Mouse (Mus musculus) kidney, embryonic 14.5 days (tissue): ENCODE measurements around the gene Slc4a2. TPM values are rescaled to one million over a fixed set of nuclear protein-coding genes. Genes with fewer than 3 reads are reported as not detected.

Experiments
- ATAC-seq: fragments of 200-750 bp; cut with Nextera tagmentation; 2 replicates; pipeline ENCODE4 v1.8.0; 2017; ENCODE audit warnings: moderate number of reproducible peaks, mild to moderate bottlenecking, moderate TSS enrichment, moderate library complexity; ENCODE audit not compliant: low FRiP score, low TSS enrichment
- H3K27ac ChIP-seq: fragments of 300-500 bp; sonication (generic); 2 replicates; pipeline ENCODE4 v1.5.1; 2014; ENCODE audit warnings: low read depth, mild to moderate bottlenecking, low read length, moderate library complexity, mixed read lengths
- H3K27me3 ChIP-seq: fragments of 300-500 bp; sonication (generic); 2 replicates; pipeline ENCODE4 v1.6.1; 2014; ENCODE audit warnings: mild to moderate bottlenecking, low read length; ENCODE audit not compliant: control insufficient read depth, insufficient read depth
- H3K36me3 ChIP-seq: fragments of 300-500 bp; sonication (generic); 2 replicates; pipeline ENCODE4 v1.6.1; 2014; ENCODE audit warnings: low read length, mixed read lengths; ENCODE audit not compliant: control insufficient read depth, insufficient read depth
- H3K4me1 ChIP-seq: fragments of 300-500 bp; sonication (generic); 2 replicates; pipeline ENCODE4 v1.6.1; 2014; ENCODE audit warnings: low read length, mixed read lengths; ENCODE audit not compliant: control insufficient read depth, insufficient read depth
- H3K4me2 ChIP-seq: fragments of 300-500 bp; sonication (generic); replicated peaks from 2 replicates; pipeline ENCODE4 v1.6.1; 2014; ENCODE audit warnings: low read depth, mild to moderate bottlenecking, low read length
- H3K4me3 ChIP-seq: fragments of 300-500 bp; sonication (generic); 2 replicates; pipeline ENCODE4 v1.5.1; 2014; ENCODE audit warnings: mild to moderate bottlenecking, low read length
- H3K9ac ChIP-seq: fragments of 300-500 bp; sonication (generic); 2 replicates; pipeline ENCODE4 v1.6.1; 2014; ENCODE audit warnings: low read depth, mild to moderate bottlenecking, low read length, moderate library complexity
- H3K9me3 ChIP-seq: fragments of 300-500 bp; sonication (generic); 2 replicates; pipeline ENCODE4 v1.6.1; 2016; ENCODE audit warnings: low read length; ENCODE audit not compliant: control insufficient read depth
- WGBS: fragments of 180-500 bp; shearing (Covaris S2); extraction: QIAGEN DNeasy Blood & Tissue Kit; methylation state at CpG from one replicate; pipeline ENCODE4 v1.1.7; 2014; 5-methylcytosine and 5-hydroxymethylcytosine counted together
- polyA plus RNA-seq: library from polyadenylated mRNA; unstranded; fragments of >200 nt; fragmentation: Nextera tagmentation; extraction: Ambion mirVana; gene quantifications from 2 replicates; pipeline ENCODE4 v1.2.1, GENCODE M21; 2014

The Slc4a2 gene
- polyA plus RNA-seq, 1 experiment from 2014 or later, result 26.8 TPM

DNA sequence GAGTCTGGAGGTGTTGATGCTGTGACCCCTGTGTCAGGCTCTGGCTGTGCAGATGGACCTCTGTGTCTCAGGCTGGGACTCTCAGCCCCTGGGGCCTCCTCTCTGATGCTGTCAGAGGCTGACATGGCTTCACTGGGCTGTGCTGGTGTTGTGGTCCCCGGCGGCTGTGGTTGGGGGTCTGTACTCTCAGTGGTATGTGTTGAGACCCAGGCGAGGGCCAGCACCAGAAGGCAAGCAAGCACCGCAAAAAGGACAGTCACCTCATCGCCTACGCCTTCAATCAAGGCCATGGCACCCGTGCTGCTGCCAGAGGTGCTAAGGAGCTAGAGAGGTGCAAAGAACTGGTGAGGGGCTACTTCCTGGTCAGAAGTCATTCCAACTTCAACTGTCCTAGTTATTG is 23.0 kb downstream of the Slc4a2 start:
- no peaks in the 10 kb centered on the region for H3K9me3 ChIP-seq
- H3K4me3 ChIP-seq, result no peak overlapping the region
- peaks cover 20% of the 10 kb centered on the region for H3K4me1 ChIP-seq
- H3K4me2 ChIP-seq, result no peak overlapping the region; the same call in 1 of the 2 replicates
- no peaks in the 10 kb centered on the region for H3K27me3 ChIP-seq
- H3K9ac ChIP-seq, result no peak overlapping the region
- 91% methylated on average over 7 of the region's 7 CpGs for WGBS
- ATAC-seq, result no peak
- H3K27ac ChIP-seq, result no peak overlapping the region
- H3K36me3 ChIP-seq, result peaks cover 20% of the 10 kb centered on the region; the same call in 1 of the 2 replicates

DNA sequence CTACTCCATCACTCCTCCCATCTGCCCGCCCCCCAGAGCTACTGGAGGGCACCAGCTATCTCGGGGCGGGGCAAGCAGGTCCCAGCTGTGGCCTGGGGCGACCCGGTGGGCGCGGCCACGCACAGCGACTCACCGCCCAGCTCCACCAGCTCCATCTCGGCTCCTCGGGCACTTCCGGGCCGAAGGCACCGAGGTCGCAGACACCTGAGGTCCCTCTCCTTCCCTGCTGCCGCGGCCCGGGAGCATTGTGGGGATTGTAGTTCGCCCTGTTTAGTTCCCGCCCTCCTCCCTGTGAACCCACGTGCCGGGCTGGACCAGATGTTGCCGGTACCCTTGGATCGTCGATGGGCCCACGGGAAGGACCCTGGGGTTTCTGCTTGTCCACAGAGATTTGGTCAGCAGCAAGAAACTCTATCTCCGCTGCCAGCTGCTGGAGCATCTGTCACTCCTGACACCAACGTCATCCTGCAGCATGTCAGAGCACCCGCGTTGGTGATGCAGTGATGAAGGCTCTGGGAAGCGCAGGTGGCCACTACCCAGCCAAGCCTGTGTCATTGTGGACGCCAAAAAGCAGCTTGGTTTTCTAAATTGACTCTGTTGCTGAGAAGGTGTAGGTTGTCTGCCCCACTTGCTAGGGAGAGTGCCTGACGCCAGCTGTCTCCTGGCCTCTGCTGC is 24.1 kb downstream of the Slc4a2 start, which contains the start of gene Tmub1:
TSS of gene Tmub1 (minus strand) at position 231 of the 675 bp plus-strand sequence.
- H3K27ac ChIP-seq, result no peak within 1 kb of the TSS
- peaks cover 9% of the 10 kb centered on the region; the same call in 1 of the 2 replicates for H3K36me3 ChIP-seq
- WGBS, result 2% methylated on average over 34 of the region's 34 CpGs
- ATAC-seq, result peak; percentile 61
- peaks cover 20% of the 10 kb centered on the region for H3K4me1 ChIP-seq
- H3K9me3 ChIP-seq, result no peaks in the 10 kb centered on the region
- peak within 1 kb of the TSS; percentile 67 for H3K4me2 ChIP-seq
- H3K9ac ChIP-seq, result peak within 1 kb of the TSS; percentile 62
- peak within 1 kb of the TSS; percentile 66 for H3K4me3 ChIP-seq
- H3K27me3 ChIP-seq, result no peaks in the 10 kb centered on the region

DNA sequence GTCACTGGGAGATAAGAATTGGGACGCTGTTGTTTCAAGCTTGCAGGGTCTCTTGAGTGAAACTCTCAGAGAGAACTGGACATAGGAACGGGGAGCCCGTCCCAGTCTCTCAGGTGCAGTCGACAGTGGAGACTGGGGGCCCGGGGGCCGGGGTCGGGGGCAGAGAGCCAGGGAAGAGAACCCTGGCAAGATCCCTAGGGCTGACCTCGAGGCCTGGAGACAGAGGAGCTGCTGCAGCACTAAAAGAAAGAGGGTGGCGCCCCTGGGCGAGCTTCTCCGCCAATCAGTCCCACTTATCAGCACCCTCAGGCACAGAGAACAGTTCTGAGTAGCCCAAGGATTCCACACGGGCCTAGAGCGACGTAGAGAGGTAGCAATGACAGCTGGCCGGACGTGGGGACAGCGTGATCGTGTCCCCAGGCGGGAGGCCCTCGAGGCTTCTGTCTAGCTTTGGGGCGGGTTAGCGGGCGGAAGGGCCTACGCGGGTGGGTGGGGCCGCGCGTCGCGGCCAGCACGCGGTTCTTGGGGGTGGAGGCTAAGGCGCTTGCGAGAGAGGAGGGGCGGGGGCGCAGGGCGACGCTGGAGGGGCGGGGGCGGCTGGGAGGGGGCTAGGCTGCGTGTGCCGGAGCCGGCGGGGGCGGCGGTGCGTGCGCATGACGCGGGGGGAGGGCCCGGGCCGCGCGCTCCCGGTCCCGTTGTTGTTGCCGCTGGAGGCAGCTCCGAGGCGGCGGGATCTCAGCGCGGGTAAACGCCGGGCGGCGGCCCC is 27.8 kb downstream of the Slc4a2 start:
- no peaks in the 10 kb centered on the region for H3K9me3 ChIP-seq
- 4% methylated on average over 38 of the region's 66 CpGs for WGBS
- H3K9ac ChIP-seq, result peak overlapping the region; percentile 95
- peak overlapping the region; percentile 82 for H3K4me3 ChIP-seq
- no peaks in the 10 kb centered on the region for H3K27me3 ChIP-seq
- H3K4me1 ChIP-seq, result peaks cover 30% of the 10 kb centered on the region
- 0 out of 2 replicates have a peak, but pooled peaks cover 2% of the 10 kb centered on the region for H3K36me3 ChIP-seq
- peak overlapping the region; percentile 83 for H3K27ac ChIP-seq
- peak; percentile 79 for ATAC-seq
- H3K4me2 ChIP-seq, result peak overlapping the region; percentile 88

GRCm38 (mm10) chr5:24452030-24452690 is 28.5 kb downstream of the Slc4a2 start, which contains the start of gene Agap3:
Gene Agap3, plus strand, starts transcription at chr5:24452177.
- Histone ChIP-seq H3K9me3 (no peaks in the 10 kb centered on the region), H3K36me3 (peaks cover 2% of the 10 kb centered on the region; the same call in 1 of the 2 replicates), H3K27me3 (no peaks in the 10 kb centered on the region), H3K4me1 (peaks cover 30% of the 10 kb centered on the region), H3K4me3 (peak within 1 kb of the TSS; percentile 82), H3K27ac (peak within 1 kb of the TSS; percentile 83), H3K4me2 (peak within 1 kb of the TSS; percentile 88), H3K9ac (peak within 1 kb of the TSS; percentile 95)
- 0 out of 2 replicates have a peak, but pooled peaks have one; percentile 1 for ATAC-seq
- WGBS, result under 1% methylated on average over 73 of the region's 85 CpGs

DNA sequence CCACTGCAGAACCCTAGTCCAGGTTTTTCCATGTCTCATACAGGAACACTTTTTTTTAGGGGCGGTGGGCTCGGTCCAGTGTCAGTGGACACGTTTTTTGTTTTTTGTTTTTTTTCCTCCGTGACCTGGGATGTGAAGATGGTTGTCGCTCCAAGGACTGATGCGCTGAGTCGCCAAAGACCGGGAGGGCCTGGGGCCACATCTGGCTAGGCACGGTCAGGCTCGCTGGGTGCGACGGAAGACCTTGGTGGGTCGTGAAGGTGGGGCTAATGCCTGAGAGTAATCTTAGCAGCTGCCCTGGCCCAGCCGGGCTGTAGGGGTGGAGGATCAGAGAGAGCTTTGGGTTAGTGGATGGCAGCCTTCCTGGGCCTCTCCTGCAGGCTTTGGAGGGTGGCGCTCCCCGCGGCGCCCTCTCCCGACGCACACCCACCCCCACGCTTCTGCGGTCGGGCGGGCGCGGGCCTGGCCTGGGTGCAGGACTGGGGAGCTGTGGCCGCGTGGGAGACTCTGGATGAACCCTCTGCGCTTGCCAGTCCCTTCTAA is 29.1 kb downstream of the Slc4a2 start:
- Histone ChIP-seq H3K9ac (peak overlapping the region; percentile 95), H3K4me1 (peaks cover 30% of the 10 kb centered on the region), H3K4me2 (peak overlapping the region; percentile 88), H3K27ac (peak overlapping the region; percentile 83), H3K9me3 (no peaks in the 10 kb centered on the region), H3K4me3 (peak overlapping the region; percentile 82), H3K27me3 (no peaks in the 10 kb centered on the region), H3K36me3 (peaks cover 2% of the 10 kb centered on the region; the same call in 1 of the 2 replicates)
- under 1% methylated on average over 29 of the region's 29 CpGs for WGBS
- peak; percentile 16; the same call in 1 of the 2 replicates for ATAC-seq

DNA sequence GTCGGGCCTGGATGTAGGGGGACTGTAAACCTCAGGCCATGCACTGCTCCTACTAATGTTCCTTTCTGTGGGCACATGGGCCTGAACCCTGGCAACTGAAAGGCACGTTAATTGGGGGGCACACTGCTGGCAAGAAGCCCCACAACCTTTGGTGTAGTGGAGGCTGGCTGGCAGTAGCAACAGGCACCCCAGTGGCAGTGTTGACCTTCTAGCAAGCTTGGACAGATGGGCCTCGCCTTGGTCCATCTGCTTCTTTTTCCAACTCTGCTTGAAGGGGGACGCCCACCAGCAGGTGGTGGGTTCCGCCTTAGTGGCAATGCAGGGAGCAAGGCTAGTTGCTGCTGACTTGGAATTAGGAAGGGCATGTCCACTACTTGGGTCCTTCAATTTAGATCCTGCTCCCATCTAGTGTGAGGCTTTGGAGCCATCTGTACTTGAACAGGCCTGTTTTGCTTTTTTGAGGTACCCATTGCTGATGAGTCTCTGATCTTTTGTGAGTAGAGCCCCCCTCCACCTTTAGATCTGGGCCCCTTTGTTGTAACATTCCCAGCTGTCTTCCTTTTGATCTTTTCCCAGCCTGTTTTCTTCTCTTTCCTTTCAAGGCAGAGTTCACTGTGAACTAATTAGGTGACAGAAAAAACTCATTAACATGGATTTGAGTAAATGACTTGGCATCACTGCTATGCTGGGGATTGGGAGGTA is 29.8 kb downstream of the Slc4a2 start:
- Histone ChIP-seq H3K4me3 (peak overlapping the region; percentile 82), H3K4me1 (peaks cover 27% of the 10 kb centered on the region), H3K27me3 (no peaks in the 10 kb centered on the region), H3K27ac (no peak overlapping the region), H3K36me3 (peaks cover 2% of the 10 kb centered on the region; the same call in 1 of the 2 replicates), H3K9ac (peak overlapping the region; percentile 95), H3K4me2 (peak overlapping the region; percentile 88), H3K9me3 (no peaks in the 10 kb centered on the region)
- ATAC-seq, result no peak
- 13% methylated on average over 5 of the region's 5 CpGs for WGBS

GRCm38 (mm10) chr5:24453985-24454303 is 30.3 kb downstream of the Slc4a2 start:
- Histone ChIP-seq H3K4me3 (peak overlapping the region; percentile 82; the same call in 1 of the 2 replicates), H3K9ac (peak overlapping the region; percentile 95; the same call in 1 of the 2 replicates), H3K4me2 (peak overlapping the region; percentile 88), H3K36me3 (peaks cover 2% of the 10 kb centered on the region; the same call in 1 of the 2 replicates), H3K27me3 (no peaks in the 10 kb centered on the region), H3K9me3 (no peaks in the 10 kb centered on the region), H3K4me1 (peaks cover 27% of the 10 kb centered on the region), H3K27ac (no peak overlapping the region)
- no peak for ATAC-seq
- WGBS, result 12% methylated on average over 2 of the region's 2 CpGs

- H3K27me3 ChIP-seq, result no peaks in the 10 kb centered on the region
- peaks cover 27% of the 10 kb centered on the region for H3K4me1 ChIP-seq
- no peak overlapping the region; the same call in 1 of the 2 replicates for H3K9ac ChIP-seq
- H3K4me3 ChIP-seq, result no peak overlapping the region
- H3K4me2 ChIP-seq, result no peak overlapping the region
- ATAC-seq, result no peak
- H3K36me3 ChIP-seq, result peaks cover 3% of the 10 kb centered on the region
- WGBS, result 77% methylated on average over 3 of the region's 3 CpGs
- H3K9me3 ChIP-seq, result no peaks in the 10 kb centered on the region
- peak overlapping the region; percentile 27; the same call in 1 of the 2 replicates for H3K27ac ChIP-seq
Observed at GRCm38 (mm10) chr5:24455076-24455475, 31.4 kb downstream of the Slc4a2 start.
